Mouse (Mus musculus): Measurements from ENCODE around the gene Rai2. TPM values are rescaled to one million over a fixed set of nuclear protein-coding genes. Genes with fewer than 3 reads are reported as not detected.

Rai2 gene
- total and polyA plus RNA-seq, 2 experiments from 2014 or later, result 2.2 to 3.8 TPM

DNA sequence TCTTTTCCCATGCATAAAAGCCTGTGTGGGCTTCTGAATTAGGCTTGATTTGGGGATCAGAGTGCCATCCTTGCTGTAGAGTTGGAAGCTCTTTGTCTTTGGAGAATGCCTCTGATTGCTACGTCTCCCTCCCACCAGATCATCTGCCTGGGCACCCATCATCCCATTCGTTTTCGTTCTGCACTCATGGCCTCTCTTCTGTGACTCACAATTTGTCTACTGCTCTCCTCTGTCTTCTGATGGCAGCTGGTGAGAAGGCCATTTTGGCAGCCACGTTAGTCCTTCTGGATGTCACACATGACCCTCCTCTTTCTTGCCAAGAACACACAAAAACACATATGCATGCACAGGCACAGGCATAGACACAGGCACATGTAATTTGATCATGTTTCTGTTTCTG is 4.2 kb downstream of the Rai2 start:
- no peak for ATAC-seq (ENCODE audit: insufficient read depth, low read depth)
- no peaks in the 10 kb centered on the region for H3K4me1 ChIP-seq (ENCODE audit: control insufficient read depth, insufficient read depth)

DNA sequence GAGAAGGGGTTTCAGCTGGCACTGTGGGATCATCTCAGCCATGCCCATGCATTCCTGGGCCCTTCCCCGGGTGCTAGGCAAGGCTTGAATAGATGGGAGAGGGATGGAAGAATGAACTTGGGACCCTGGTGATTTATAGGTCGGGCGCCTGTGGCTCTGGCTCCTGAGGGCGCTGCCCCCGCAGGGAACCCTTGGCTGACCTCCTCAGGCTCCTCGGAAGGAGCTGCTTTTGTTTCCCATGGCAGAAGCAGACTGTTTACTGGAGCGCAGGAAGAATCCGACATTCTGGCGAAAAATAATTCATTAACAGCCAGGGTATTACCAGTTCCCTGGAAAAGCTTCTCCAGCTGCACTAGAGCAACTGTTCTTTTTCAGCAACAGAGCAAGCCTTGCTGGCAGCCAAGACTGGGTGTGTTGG is 6.5 kb downstream of the Rai2 start:
- Histone ChIP-seq H3K4me3 (ENCODE audit: low read depth, low read length) (no peak overlapping the region), H3K4me2 (ENCODE audit: low read depth, low read length) (no peak overlapping the region), H3K4me1 (ENCODE audit: control insufficient read depth, insufficient read depth) (no peaks in the 10 kb centered on the region), H3K9ac (replicated peaks; ENCODE audit: low read depth, low read length) (no peak overlapping the region), H3K36me3 (replicated peaks; ENCODE audit: control insufficient read depth, insufficient read depth, low read length) (no peaks in the 10 kb centered on the region), H3K27ac (ENCODE audit: low read depth) (no peak overlapping the region), H3K27me3 (ENCODE audit: control insufficient read depth, insufficient read depth, low read length) (no peaks in the 10 kb centered on the region), H3K9me3 (replicated peaks; ENCODE audit: control insufficient read depth, low read length) (no peaks in the 10 kb centered on the region)
- TF ChIP-seq CTCF (IDR thresholded peaks at IDR 0.05; ENCODE audit: low read depth) (no peak), EP300 (IDR thresholded peaks at IDR 0.05; ENCODE audit: low read depth) (no peak)
- no peak for DNase-seq (ENCODE audit: low spot score)
- no peak for ATAC-seq (ENCODE audit: insufficient read depth, low read depth)
- 19% methylated on average over 9 of the region's 9 CpGs for WGBS

More for the DNA sequence above, 4.2 kb downstream of the Rai2 start:
- H3K9me3 ChIP-seq (replicated peaks; ENCODE audit: control insufficient read depth, low read length), result no peaks in the 10 kb centered on the region
- 0 out of 2 replicates have a peak, but pooled peaks cover 11% of the 10 kb centered on the region for H3K27me3 ChIP-seq (ENCODE audit: control insufficient read depth, insufficient read depth, low read length)
- no peak overlapping the region for H3K27ac ChIP-seq (ENCODE audit: low read depth)
- 57% methylated on average over 4 of the region's 4 CpGs for WGBS
- H3K4me3 ChIP-seq (ENCODE audit: low read depth, low read length), result no peak overlapping the region
- no peak overlapping the region for H3K4me2 ChIP-seq (ENCODE audit: low read depth, low read length)
- no peak overlapping the region for H3K9ac ChIP-seq (replicated peaks; ENCODE audit: low read depth, low read length)
- DNase-seq (ENCODE audit: low spot score), result no peak
- TF ChIP-seq EP300 (IDR thresholded peaks at IDR 0.05; ENCODE audit: low read depth) (no peak), CTCF (IDR thresholded peaks at IDR 0.05; ENCODE audit: low read depth) (no peak)
- no peaks in the 10 kb centered on the region for H3K36me3 ChIP-seq (replicated peaks; ENCODE audit: control insufficient read depth, insufficient read depth, low read length)

DNA sequence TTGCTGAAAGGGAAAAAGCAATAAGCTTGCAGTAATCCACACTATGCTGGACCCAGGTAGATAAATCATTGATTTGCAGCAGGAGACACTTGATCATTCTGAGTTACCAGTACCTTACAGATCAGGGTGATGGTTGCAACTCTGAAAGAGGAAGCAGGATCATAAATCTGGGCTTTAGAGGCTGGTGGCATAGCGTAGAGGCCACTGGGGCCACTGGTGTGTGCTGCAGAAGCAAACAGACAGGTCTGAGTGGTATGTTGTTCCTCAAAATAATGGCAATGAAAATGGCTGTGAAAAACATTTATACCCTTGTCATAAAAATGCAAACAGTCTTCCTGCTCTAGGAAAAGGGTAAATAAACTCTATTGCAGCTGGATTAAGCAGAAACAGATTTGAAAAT is 9.4 kb downstream of the Rai2 start:
- Histone ChIP-seq H3K36me3 (replicated peaks; ENCODE audit: control insufficient read depth, insufficient read depth, low read length) (no peaks in the 10 kb centered on the region), H3K4me2 (ENCODE audit: low read depth, low read length) (no peak overlapping the region), H3K27ac (ENCODE audit: low read depth) (no peak overlapping the region), H3K9me3 (replicated peaks; ENCODE audit: control insufficient read depth, low read length) (no peaks in the 10 kb centered on the region), H3K4me3 (ENCODE audit: low read depth, low read length) (no peak overlapping the region), H3K4me1 (ENCODE audit: control insufficient read depth, insufficient read depth) (no peaks in the 10 kb centered on the region), H3K27me3 (ENCODE audit: control insufficient read depth, insufficient read depth, low read length) (no peaks in the 10 kb centered on the region), H3K9ac (replicated peaks; ENCODE audit: low read depth, low read length) (no peak overlapping the region)
- DNase-seq (ENCODE audit: low spot score), result no peak
- no peak for TF ChIP-seq CTCF (IDR thresholded peaks at IDR 0.05; ENCODE audit: low read depth)
- no peak for TF ChIP-seq EP300 (IDR thresholded peaks at IDR 0.05; ENCODE audit: low read depth)
- ATAC-seq (ENCODE audit: insufficient read depth, low read depth), result no peak
- 59% methylated on average over 1 of the region's 1 CpGs for WGBS

DNA sequence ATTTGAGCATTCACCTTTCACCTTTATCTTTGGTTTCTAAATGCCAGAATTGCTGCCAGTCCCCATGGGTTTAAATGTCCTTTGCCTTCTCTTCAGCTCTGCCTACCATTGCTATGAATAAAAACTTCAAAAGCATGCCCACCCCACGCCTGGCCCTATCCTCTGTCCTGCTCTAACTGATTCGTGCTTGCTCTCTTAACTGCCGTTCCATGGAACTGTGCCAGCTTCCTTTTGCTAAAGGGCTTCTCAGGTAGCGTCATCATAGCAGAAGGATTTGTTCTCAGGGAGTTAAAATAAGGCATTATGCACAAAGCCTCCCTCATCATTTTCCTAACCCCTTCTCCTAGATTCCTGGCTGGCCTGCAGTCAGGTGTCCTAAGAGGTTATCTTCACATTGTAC is 11.6 kb downstream of the Rai2 start:
- H3K4me3 ChIP-seq (ENCODE audit: low read depth, low read length), result no peak overlapping the region
- DNase-seq (ENCODE audit: low spot score) (peak; percentile 13), ATAC-seq (ENCODE audit: insufficient read depth, low read depth) (no peak)
- 22% methylated on average over 4 of the region's 4 CpGs for WGBS
- no peaks in the 10 kb centered on the region for H3K36me3 ChIP-seq (replicated peaks; ENCODE audit: control insufficient read depth, insufficient read depth, low read length)
- no peaks in the 10 kb centered on the region for H3K4me1 ChIP-seq (ENCODE audit: control insufficient read depth, insufficient read depth)
- no peak overlapping the region; the same call in 1 of the 2 replicates for H3K4me2 ChIP-seq (ENCODE audit: low read depth, low read length)
- H3K27ac ChIP-seq (ENCODE audit: low read depth), result no peak overlapping the region
- no peaks in the 10 kb centered on the region for H3K27me3 ChIP-seq (ENCODE audit: control insufficient read depth, insufficient read depth, low read length)
- no peak overlapping the region for H3K9ac ChIP-seq (replicated peaks; ENCODE audit: low read depth, low read length)
- TF ChIP-seq EP300 (IDR thresholded peaks at IDR 0.05; ENCODE audit: low read depth) (no peak), CTCF (IDR thresholded peaks at IDR 0.05; ENCODE audit: low read depth) (no peak)
- no peaks in the 10 kb centered on the region for H3K9me3 ChIP-seq (replicated peaks; ENCODE audit: control insufficient read depth, low read length)

DNA sequence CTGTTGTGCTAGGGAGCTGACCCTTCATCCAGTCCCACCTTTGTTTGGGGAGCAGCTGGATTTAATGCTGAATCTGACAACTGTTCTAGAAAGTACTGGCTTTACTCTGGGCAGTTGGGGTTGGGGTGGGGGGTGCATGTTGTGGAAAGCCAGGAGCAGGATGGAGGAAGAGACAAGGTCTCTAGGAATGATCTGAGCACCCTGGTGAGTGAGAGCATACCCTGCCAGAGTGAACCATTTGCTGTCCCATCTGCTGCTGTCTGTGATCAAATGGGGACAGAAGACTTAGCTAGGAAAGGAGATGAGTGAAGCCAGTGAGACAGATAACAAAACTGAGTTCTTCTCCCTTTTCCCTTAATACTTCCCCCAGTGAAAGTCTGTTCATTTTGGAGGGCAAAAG is 13.2 kb downstream of the Rai2 start:
- Histone ChIP-seq H3K4me3 (ENCODE audit: low read depth, low read length) (no peak overlapping the region), H3K4me2 (ENCODE audit: low read depth, low read length) (no peak overlapping the region), H3K4me1 (ENCODE audit: control insufficient read depth, insufficient read depth) (no peaks in the 10 kb centered on the region), H3K36me3 (replicated peaks; ENCODE audit: control insufficient read depth, insufficient read depth, low read length) (no peaks in the 10 kb centered on the region), H3K27me3 (ENCODE audit: control insufficient read depth, insufficient read depth, low read length) (no peaks in the 10 kb centered on the region), H3K27ac (ENCODE audit: low read depth) (no peak overlapping the region), H3K9ac (replicated peaks; ENCODE audit: low read depth, low read length) (no peak overlapping the region), H3K9me3 (replicated peaks; ENCODE audit: control insufficient read depth, low read length) (no peaks in the 10 kb centered on the region)
- ATAC-seq (ENCODE audit: insufficient read depth, low read depth) (no peak), DNase-seq (ENCODE audit: low spot score) (no peak)
- TF ChIP-seq EP300 (IDR thresholded peaks at IDR 0.05; ENCODE audit: low read depth) (no peak), CTCF (IDR thresholded peaks at IDR 0.05; ENCODE audit: low read depth) (no peak)

DNA sequence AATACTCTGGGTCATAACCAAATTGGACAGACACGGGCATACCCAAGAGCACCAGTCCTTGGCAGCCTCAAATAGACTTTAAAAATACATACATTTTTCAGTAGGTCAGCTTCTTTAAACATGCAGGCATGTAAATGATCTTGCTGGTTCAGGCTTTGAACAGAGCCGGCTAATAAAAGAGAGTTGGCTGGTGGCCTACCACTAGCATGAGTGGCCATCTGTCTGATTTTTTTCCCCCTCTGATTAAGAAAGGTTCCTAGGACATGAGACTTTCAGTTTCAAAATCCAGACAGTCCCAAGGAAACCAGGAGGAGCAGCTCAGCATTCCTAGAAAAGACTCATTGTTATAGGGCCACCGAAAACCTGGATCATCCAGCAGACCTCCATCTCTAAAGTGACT is 15.0 kb downstream of the Rai2 start:
- Histone ChIP-seq H3K27ac (ENCODE audit: low read depth) (no peak overlapping the region), H3K36me3 (replicated peaks; ENCODE audit: control insufficient read depth, insufficient read depth, low read length) (no peaks in the 10 kb centered on the region), H3K4me2 (ENCODE audit: low read depth, low read length) (no peak overlapping the region), H3K9me3 (replicated peaks; ENCODE audit: control insufficient read depth, low read length) (no peaks in the 10 kb centered on the region), H3K4me3 (ENCODE audit: low read depth, low read length) (no peak overlapping the region), H3K9ac (replicated peaks; ENCODE audit: low read depth, low read length) (no peak overlapping the region), H3K27me3 (ENCODE audit: control insufficient read depth, insufficient read depth, low read length) (no peaks in the 10 kb centered on the region), H3K4me1 (ENCODE audit: control insufficient read depth, insufficient read depth) (no peaks in the 10 kb centered on the region)
- TF ChIP-seq CTCF (IDR thresholded peaks at IDR 0.05; ENCODE audit: low read depth) (no peak), EP300 (IDR thresholded peaks at IDR 0.05; ENCODE audit: low read depth) (no peak)
- ATAC-seq (ENCODE audit: insufficient read depth, low read depth), result no peak
- no peak for DNase-seq (ENCODE audit: low spot score)
- 83% methylated on average over 3 of the region's 3 CpGs for WGBS

All from heart, postnatal 0 days (tissue).